Mouse (Mus musculus) gastrocnemius, adult 18-20 months (tissue): ENCODE results near the gene Exosc1. TPM values are rescaled to one million over a fixed set of nuclear protein-coding genes. Genes with fewer than 3 reads are reported as not detected.

Experiments
- DNase-seq: peaks from one replicate; pipeline ENCODE4 v3.0.0; 2021; ENCODE audit warnings: low spot score
- long read RNA-seq, 2 experiments: library from polyadenylated mRNA; stranded (forward); transcript quantifications; one replicate each; pipeline ENCODE4 v2.0.0; 2021
- total RNA-seq, 2 experiments: library from RNA; stranded (reverse); gene quantifications; 2 replicates each; pipeline ENCODE4 v1.2.3; 2021

Gene Exosc1
- total RNA-seq: 10 to 100 TPM; 19.9 to 20.1 TPM
- long read RNA-seq, experiment 1, transcript Exosc1-201 (8 exons, 1,018 nt): major isoform, 26 of 31 reads
- long read RNA-seq, experiment 1, partial matches to known transcripts: 1 of 31 reads
- long read RNA-seq, experiment 1, other reads (novel, unspliced or antisense): 4 of 31 reads
- long read RNA-seq, experiment 2, transcript Exosc1-201 (8 exons, 1,018 nt): major isoform, 33 of 39 reads
- long read RNA-seq, experiment 2, partial matches to known transcripts: 3 of 39 reads
- long read RNA-seq, experiment 2, other reads (novel, unspliced or antisense): 3 of 39 reads

- DNase-seq: peak; percentile 99
These were observed at the start of gene Exosc1, which contains the start of gene Zdhhc16 for GRCm38 (mm10) chr19:41933179-41934086. TSS of gene Exosc1 (minus strand) at chr19:41933423. TSS of gene Zdhhc16 (plus strand) at chr19:41933480.

GRCm38 (mm10) chr19:41982791-41983150, 49.5 kb upstream of the Exosc1 start:
- DNase-seq: no peak

- DNase-seq: peak; percentile 52
These were observed 48.9 kb upstream of the Exosc1 start for GRCm38 (mm10) chr19:41981931-41982790.

GRCm38 (mm10) chr19:41981595-41981927, 48.3 kb upstream of the Exosc1 start, which contains the start of gene Ubtd1:
TSS of gene Ubtd1 (plus strand) at chr19:41981763.
- DNase-seq: no peak

- DNase-seq: peak; percentile 99
These were observed 47.8 kb upstream of the Exosc1 start, which contains the start of gene Mms19 for GRCm38 (mm10) chr19:41980819-41981594. TSS of gene Mms19 (minus strand) at chr19:41981157.

GRCm38 (mm10) chr19:41980422-41980818, 47.2 kb upstream of the Exosc1 start:
- DNase-seq: no peak

GRCm38 (mm10) chr19:41973891-41974794, 40.9 kb upstream of the Exosc1 start:
- DNase-seq: peak; percentile 42

GRCm38 (mm10) chr19:41969618-41970017, 36.4 kb upstream of the Exosc1 start:
- no peak for DNase-seq

- no peak for DNase-seq
These were observed 20.4 kb upstream of the Exosc1 start for GRCm38 (mm10) chr19:41953574-41953973.

GRCm38 (mm10) chr19:41952287-41952686, 19.1 kb upstream of the Exosc1 start:
- no peak for DNase-seq

GRCm38 (mm10) chr19:41943841-41944240, 10.6 kb upstream of the Exosc1 start:
- DNase-seq: no peak

GRCm38 (mm10) chr19:41938539-41938938, 5.3 kb upstream of the Exosc1 start:
- no peak for DNase-seq

GRCm38 (mm10) chr19:41935921-41936320, 2.7 kb upstream of the Exosc1 start:
- no peak for DNase-seq

- DNase-seq: no peak
These were observed 901 bp upstream of the Exosc1 start for GRCm38 (mm10) chr19:41934124-41934523.

- DNase-seq: no peak
These were observed 537 bp downstream of the Exosc1 start for GRCm38 (mm10) chr19:41932686-41933085.

GRCm38 (mm10) chr19:41920412-41921067, 12.7 kb downstream of the Exosc1 start:
- no peak for DNase-seq

GRCm38 (mm10) chr19:41919471-41919870, 13.8 kb downstream of the Exosc1 start:
- DNase-seq: no peak

GRCm38 (mm10) chr19:41916853-41917252, 16.4 kb downstream of the Exosc1 start:
- DNase-seq: no peak

- DNase-seq: no peak
These were observed 17.9 kb downstream of the Exosc1 start for GRCm38 (mm10) chr19:41915294-41915693.
